ENCODE assay signal across 7 mouse cellular contexts in the genomic region with DNA sequence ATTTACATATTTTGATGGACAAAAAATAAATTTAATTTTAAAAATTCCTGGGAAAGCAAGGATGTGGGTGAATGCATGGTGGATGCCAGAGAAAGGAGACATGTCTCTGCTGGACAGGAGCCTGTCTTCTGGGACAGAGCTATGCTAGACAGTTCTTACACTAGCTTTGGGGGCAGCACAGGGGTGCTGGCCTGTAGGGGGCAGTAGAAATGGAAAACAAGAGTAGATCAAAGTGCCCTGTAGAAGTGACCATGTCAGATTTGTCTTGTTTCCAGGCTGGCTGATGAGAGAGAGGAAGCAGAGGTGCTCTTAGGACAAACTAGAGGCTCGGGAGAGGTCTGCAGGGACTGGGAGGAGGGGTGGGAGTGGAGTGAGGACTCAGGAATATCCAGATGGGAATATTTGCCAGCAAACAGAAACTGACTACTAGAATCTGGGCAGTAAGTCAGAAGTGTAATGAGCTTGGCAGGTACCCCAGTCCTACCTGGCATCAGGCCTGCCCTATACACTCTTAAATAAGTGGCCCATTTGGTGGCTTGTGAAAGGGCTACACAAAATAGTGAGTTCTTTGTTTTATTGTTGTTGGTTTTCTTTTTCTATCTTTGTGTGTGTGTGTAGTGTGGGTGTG.
DNase-seq lines count a peak whose midpoint lies in the region; ATAC-seq lines count a peak whose summit lies in the region.

No protein-coding gene starts in this region.

- peak overlapping the region; percentile 42; the same call in 1 of the 2 replicates for H3K4me2 ChIP-seq in heart, embryonic 14.5 days (ENCODE audit: low read length)

- peak; percentile 51 to 55 for DNase-seq in left cerebral cortex, postnatal 14 days (ENCODE audit: low spot score in 2 of 2)
- no peak for DNase-seq in left cerebral cortex, postnatal 36 days (ENCODE audit: low spot score in 2 of 2)
- DNase-seq in ZHBTc4 (ENCODE audit: low read depth, low spot score) = peak; percentile 20
- DNase-seq in cerebellum, adult 8-10 months = peak; percentile 75
- DNase-seq in lung, postnatal 25 days (ENCODE audit: low spot score) = peak; percentile 23
- no peak for DNase-seq in frontal cortex, postnatal 14 days (ENCODE audit: low spot score in 2 of 2)

- intact Hi-C loops in left cerebral cortex, postnatal 14 days (cut with DNase I) = no loop called here
- intact Hi-C loops in left cerebral cortex, postnatal 36 days (cut with DNase I) = loop anchor here (5.0 kb wide), 1 partner anchor 63 kb away; no protein-coding TSS in a partner anchor

- peaks cover 33 to 53% of the 10 kb centered on the region in 2 experiments for H3K4me1 ChIP-seq in heart, embryonic 14.5 days (ENCODE audit: control insufficient read depth in 2 of 2, insufficient read depth in 2 of 2, low read length in 2 of 2)

- H3K36me3 ChIP-seq in heart, embryonic 14.5 days (ENCODE audit: control insufficient read depth, insufficient read depth, low read length) = no peaks in the 10 kb centered on the region

- H3K9ac ChIP-seq in heart, embryonic 14.5 days (ENCODE audit: low read length) = no peak overlapping the region

- peak overlapping the region; percentile 91 to 92 for H3K27ac ChIP-seq in heart, embryonic 14.5 days (replicated peaks in 1 of 2; ENCODE audit: control insufficient read depth in 1 of 2, insufficient read depth in 1 of 2, low read depth in 2 of 2, low read length in 2 of 2)

- H3K4me3 ChIP-seq in heart, embryonic 14.5 days (ENCODE audit: control insufficient read depth in 1 of 2, insufficient read depth in 1 of 2, low read depth in 1 of 2, low read length in 2 of 2) = no peak overlapping the region

- WGBS in heart, embryonic 14.5 days = 8% methylated on average over 1 of the region's 1 CpGs

- no peaks in the 10 kb centered on the region for H3K27me3 ChIP-seq in heart, embryonic 14.5 days (ENCODE audit: control insufficient read depth, insufficient read depth, low read length)

- H3K9me3 ChIP-seq in heart, embryonic 14.5 days (ENCODE audit: control insufficient read depth, low read length) = no peaks in the 10 kb centered on the region

- no peak for ATAC-seq in heart, embryonic 14.5 days (ENCODE audit: insufficient number of reproducible peaks, insufficient read depth, low FRiP score, low read depth)

Comparison
In these comparisons a context has a peak if more than half of its experiments do, and no peak if none do; other contexts are left out.
1. DNase-seq: peak in left cerebral cortex, postnatal 14 days (2 of 2), ZHBTc4 (single experiment), cerebellum, adult 8-10 months (single experiment) and lung, postnatal 25 days (single experiment); none in left cerebral cortex, postnatal 36 days (0 of 2) and frontal cortex, postnatal 14 days (0 of 2).